Mouse (Mus musculus) testis, postnatal 14 days (tissue): ENCODE measurements around the gene AI467606.
"Not testable (repeated sequence)": the region's sequence is repeated elsewhere in the genome, so short reads cannot be mapped to it uniquely, and the experiment has no call there.

Experiments used
- DNase-seq: peaks from one replicate; pipeline ENCODE4 v3.0.0; 2021; ENCODE audit warnings: low spot score

The AI467606 gene

GRCm38 (mm10) chr7:127091114-127091896 is at the start of gene AI467606:
AI467606 (plus strand) TSS chr7:127091359.
- DNase-seq: no peak

GRCm38 (mm10) chr7:127041851-127042672 is 49.1 kb upstream of the AI467606 start, which contains the start of gene Kif22:
Kif22 (minus strand) TSS chr7:127042471.
- DNase-seq: peak; percentile 89

GRCm38 (mm10) chr7:127055026-127055585 is 36.1 kb upstream of the AI467606 start:
- no peak for DNase-seq

GRCm38 (mm10) chr7:127065538-127065937 is 25.6 kb upstream of the AI467606 start:
- no peak for DNase-seq

- DNase-seq: no peak
Observed at GRCm38 (mm10) chr7:127066317-127066716, 24.8 kb upstream of the AI467606 start.

GRCm38 (mm10) chr7:127070871-127071413 is 20.2 kb upstream of the AI467606 start:
- no peak for DNase-seq

GRCm38 (mm10) chr7:127073221-127073620 is 17.9 kb upstream of the AI467606 start:
- DNase-seq: no peak

- DNase-seq: no peak
Observed at GRCm38 (mm10) chr7:127076188-127076587, 15.0 kb upstream of the AI467606 start.

GRCm38 (mm10) chr7:127077692-127078091 is 13.5 kb upstream of the AI467606 start:
- no peak for DNase-seq

GRCm38 (mm10) chr7:127080045-127080444 is 11.1 kb upstream of the AI467606 start:
- DNase-seq: no peak

- no peak for DNase-seq
Observed at GRCm38 (mm10) chr7:127082271-127082670, 8.9 kb upstream of the AI467606 start.

- DNase-seq: no peak
Observed at GRCm38 (mm10) chr7:127082995-127083394, 8.2 kb upstream of the AI467606 start.

- no peak for DNase-seq
Observed at GRCm38 (mm10) chr7:127083689-127084088, 7.5 kb upstream of the AI467606 start.

- no peak for DNase-seq
Observed at GRCm38 (mm10) chr7:127084794-127085193, 6.4 kb upstream of the AI467606 start.

GRCm38 (mm10) chr7:127085751-127086150 is 5.4 kb upstream of the AI467606 start:
- DNase-seq: not testable (repeated sequence)

- DNase-seq: not testable (repeated sequence)
Observed at GRCm38 (mm10) chr7:127087278-127088010, 3.7 kb upstream of the AI467606 start, which contains the start of gene Zg16. Zg16 (minus strand) TSS chr7:127087328.

GRCm38 (mm10) chr7:127088083-127088482 is 3.1 kb upstream of the AI467606 start:
- DNase-seq: no peak

GRCm38 (mm10) chr7:127088901-127089845 is 2.0 kb upstream of the AI467606 start:
- no peak for DNase-seq

- no peak for DNase-seq
Observed at GRCm38 (mm10) chr7:127090154-127091113, 725 bp upstream of the AI467606 start.
